Mouse (Mus musculus): ENCODE measurements around the gene Aadacl2. TPM values are rescaled to one million over a fixed set of nuclear protein-coding genes. Genes with fewer than 3 reads are reported as not detected.

Aadacl2 gene
- polyA plus RNA-seq, 1 experiment from 2014 or later: not detected

- Histone ChIP-seq H3K27me3 (ENCODE audit: control insufficient read depth, insufficient read depth, low read length) (no peaks in the 10 kb centered on the region), H3K4me1 (ENCODE audit: control insufficient read depth, insufficient read depth, low read length) (no peaks in the 10 kb centered on the region), H3K36me3 (ENCODE audit: control insufficient read depth, insufficient read depth, low read length) (no peaks in the 10 kb centered on the region), H3K27ac (replicated peaks; ENCODE audit: low read depth, low read length) (no peak overlapping the region), H3K9me3 (ENCODE audit: control insufficient read depth, low read length) (no peaks in the 10 kb centered on the region), H3K4me3 (ENCODE audit: low read depth, low read length) (no peak overlapping the region), H3K4me2 (ENCODE audit: low read depth, severe bottlenecking) (no peak overlapping the region), H3K9ac (ENCODE audit: low read length) (no peak overlapping the region)
- 96% methylated on average over 2 of the region's 2 CpGs for WGBS
- ATAC-seq (ENCODE audit: insufficient number of reproducible peaks, low FRiP score, low TSS enrichment, low read depth) (no peak), DNase-seq (ENCODE audit: low spot score) (no peak)
These were observed 47.4 kb downstream of the Aadacl2 start for GRCm38 (mm10) chr3:60053931-60054330.

- WGBS: 25% methylated on average over 3 of the region's 3 CpGs
These were observed 49.9 kb downstream of the Aadacl2 start for GRCm38 (mm10) chr3:60056451-60056850.

GRCm38 (mm10) chr3:60057070-60057808 is 50.7 kb downstream of the Aadacl2 start:
- no peaks in the 10 kb centered on the region for H3K4me1 ChIP-seq (ENCODE audit: control insufficient read depth, insufficient read depth, low read length)
- H3K27me3 ChIP-seq (ENCODE audit: control insufficient read depth, insufficient read depth, low read length): no peaks in the 10 kb centered on the region
- ATAC-seq (ENCODE audit: insufficient number of reproducible peaks, low FRiP score, low TSS enrichment, low read depth) (no peak), DNase-seq (ENCODE audit: low spot score) (no peak)
- WGBS: 86% methylated on average over 2 of the region's 2 CpGs
- H3K36me3 ChIP-seq (ENCODE audit: control insufficient read depth, insufficient read depth, low read length): no peaks in the 10 kb centered on the region
- H3K4me2 ChIP-seq (ENCODE audit: low read depth, severe bottlenecking): no peak overlapping the region
- H3K9ac ChIP-seq (ENCODE audit: low read length): no peak overlapping the region
- no peak overlapping the region for H3K27ac ChIP-seq (replicated peaks; ENCODE audit: low read depth, low read length)
- no peaks in the 10 kb centered on the region for H3K9me3 ChIP-seq (ENCODE audit: control insufficient read depth, low read length)
- no peak overlapping the region for H3K4me3 ChIP-seq (ENCODE audit: low read depth, low read length)

More at GRCm38 (mm10) chr3:60056451-60056850, 49.9 kb downstream of the Aadacl2 start:
- Histone ChIP-seq H3K9ac (ENCODE audit: low read length) (no peak overlapping the region), H3K27ac (replicated peaks; ENCODE audit: low read depth, low read length) (no peak overlapping the region), H3K27me3 (ENCODE audit: control insufficient read depth, insufficient read depth, low read length) (no peaks in the 10 kb centered on the region), H3K4me2 (ENCODE audit: low read depth, severe bottlenecking) (no peak overlapping the region), H3K36me3 (ENCODE audit: control insufficient read depth, insufficient read depth, low read length) (no peaks in the 10 kb centered on the region), H3K9me3 (ENCODE audit: control insufficient read depth, low read length) (no peaks in the 10 kb centered on the region), H3K4me3 (ENCODE audit: low read depth, low read length) (no peak overlapping the region), H3K4me1 (ENCODE audit: control insufficient read depth, insufficient read depth, low read length) (no peaks in the 10 kb centered on the region)
- DNase-seq (ENCODE audit: low spot score): no peak
- no peak for ATAC-seq (ENCODE audit: insufficient number of reproducible peaks, low FRiP score, low TSS enrichment, low read depth)

- H3K9ac ChIP-seq (ENCODE audit: low read length): no peak overlapping the region
- no peak overlapping the region for H3K4me3 ChIP-seq (ENCODE audit: low read depth, low read length)
- H3K9me3 ChIP-seq (ENCODE audit: control insufficient read depth, low read length): no peaks in the 10 kb centered on the region
- no peaks in the 10 kb centered on the region for H3K27me3 ChIP-seq (ENCODE audit: control insufficient read depth, insufficient read depth, low read length)
- H3K36me3 ChIP-seq (ENCODE audit: control insufficient read depth, insufficient read depth, low read length): no peaks in the 10 kb centered on the region
- no peaks in the 10 kb centered on the region for H3K4me1 ChIP-seq (ENCODE audit: control insufficient read depth, insufficient read depth, low read length)
- DNase-seq (ENCODE audit: low spot score): no peak
- no peak overlapping the region for H3K4me2 ChIP-seq (ENCODE audit: low read depth, severe bottlenecking)
- ATAC-seq (ENCODE audit: insufficient number of reproducible peaks, low FRiP score, low TSS enrichment, low read depth): no peak
- WGBS: 79% methylated on average over 1 of the region's 1 CpGs
- no peak overlapping the region for H3K27ac ChIP-seq (replicated peaks; ENCODE audit: low read depth, low read length)
These were observed 51.2 kb downstream of the Aadacl2 start for GRCm38 (mm10) chr3:60057809-60058082.

Other genes starting within 250 kb of the Aadacl2 start
- gene Gm8298, start 145.7 kb upstream of the Aadacl2 start, polyA plus RNA-seq (2014; fragmentation: Nextera tagmentation; extraction: Ambion mirVana): not detected in 2 replicates
- not detected in 2 replicates for gene C130079G13Rik, start 81.5 kb upstream of the Aadacl2 start, polyA plus RNA-seq (2014; fragmentation: Nextera tagmentation; extraction: Ambion mirVana)
- gene Aadac, start 19.0 kb downstream of the Aadacl2 start, polyA plus RNA-seq (2014; fragmentation: Nextera tagmentation; extraction: Ambion mirVana): not detected in 2 replicates
- 0.21 TPM in 1 of 2 replicates, not detected in the other for gene Sucnr1, start 75.1 kb downstream of the Aadacl2 start, polyA plus RNA-seq (2014; fragmentation: Nextera tagmentation; extraction: Ambion mirVana)